Mouse (Mus musculus) ES-Bruce4 (cell line): ENCODE data around the gene Adcy1. TPM values are rescaled to one million over a fixed set of nuclear protein-coding genes. Genes with fewer than 3 reads are reported as not detected.

Experiments used
- H3K27ac ChIP-seq: 2 replicates; pipeline ENCODE4 v1.5.1; 2012; ENCODE audit warnings: low read length, inconsistent platforms; ENCODE audit not compliant: insufficient read depth
- H3K27me3 ChIP-seq: 2 replicates; pipeline ENCODE4 v1.6.1; 2012; ENCODE audit warnings: mild to moderate bottlenecking, low read length, inconsistent platforms; ENCODE audit not compliant: control insufficient read depth, poor library complexity, insufficient read depth, severe bottlenecking
- H3K36me3 ChIP-seq: 2 replicates; pipeline ENCODE4 v1.6.1; 2012; ENCODE audit warnings: inconsistent platforms, mild to moderate bottlenecking, low read length, moderate library complexity; ENCODE audit not compliant: control insufficient read depth, poor library complexity, insufficient read depth, severe bottlenecking
- H3K4me1 ChIP-seq: one replicate; pipeline ENCODE4 v1.8.1; 2011; ENCODE audit warnings: low read length; ENCODE audit not compliant: control insufficient read depth, insufficient read depth
- H3K4me3 ChIP-seq: 2 replicates; pipeline ENCODE4 v1.5.1; 2011; ENCODE audit warnings: low read depth, mild to moderate bottlenecking, low read length
- H3K9ac ChIP-seq: 2 replicates; pipeline ENCODE4 v1.6.1; 2012; ENCODE audit warnings: low read depth, mild to moderate bottlenecking, inconsistent platforms; ENCODE audit not compliant: poor library complexity, severe bottlenecking
- H3K9me3 ChIP-seq: replicated peaks from 2 replicates; pipeline ENCODE4 v1.6.1; 2012; ENCODE audit warnings: mild to moderate bottlenecking, low read length, inconsistent platforms; ENCODE audit not compliant: control insufficient read depth, poor library complexity, insufficient read depth, severe bottlenecking
- CTCF ChIP-seq: IDR thresholded peaks from one replicate; pipeline ENCODE4 v1.8.1; 2011; ENCODE audit warnings: low read depth, low read length
- EP300 ChIP-seq: IDR thresholded peaks from 2 replicates; pipeline ENCODE4 v1.6.1; 2011; ENCODE audit warnings: low read depth, low read length; ENCODE audit not compliant: insufficient read depth
- POLR2A ChIP-seq: IDR thresholded peaks from one replicate; pipeline ENCODE4 v1.8.1; 2011; ENCODE audit warnings: low read length; ENCODE audit not compliant: insufficient read depth
- polyA plus RNA-seq: library from polyadenylated mRNA; stranded (reverse); fragments of >200 nt; gene quantifications from 2 replicates; pipeline ENCODE4 v1.2.4, GENCODE M21; 2011; ENCODE audit warnings: low read depth; ENCODE audit not compliant: missing spikeins, insufficient read depth, insufficient read length

Gene Adcy1
- polyA plus RNA-seq, 1 experiment, result 5.7 TPM

DNA sequence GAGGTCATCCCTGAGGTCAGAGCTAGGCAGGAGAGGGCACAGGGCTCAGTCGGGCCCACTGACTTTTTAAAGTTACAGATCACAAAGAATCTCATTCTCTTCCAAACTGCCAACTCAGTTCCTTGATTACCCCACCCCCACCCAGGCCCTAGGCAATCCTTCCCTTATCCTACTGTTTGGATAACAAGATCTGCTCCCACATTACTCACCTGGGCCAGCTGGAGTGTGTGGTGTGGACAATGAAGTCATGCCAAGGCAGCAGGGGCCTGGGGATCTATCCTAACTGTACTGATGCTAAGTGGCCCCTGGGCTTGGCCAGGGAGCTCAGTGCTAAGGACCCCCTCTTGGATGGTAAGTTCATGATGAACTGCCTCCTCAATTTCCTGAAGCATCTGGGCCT, 121.1 kb downstream of the Adcy1 start:
- Histone ChIP-seq H3K4me3 (no peak overlapping the region), H3K9me3 (0 out of 2 replicates have a peak, but pooled peaks cover 3% of the 10 kb centered on the region), H3K9ac (no peak overlapping the region), H3K27me3 (no peaks in the 10 kb centered on the region), H3K4me1 (no peaks in the 10 kb centered on the region), H3K36me3 (no peaks in the 10 kb centered on the region), H3K27ac (no peak overlapping the region)
- no peak for TF ChIP-seq EP300
- no peak for TF ChIP-seq POLR2A
- no peak for TF ChIP-seq CTCF

GRCm38 (mm10) chr11:7187472-7187871, 124.2 kb downstream of the Adcy1 start:
- no peak overlapping the region for H3K27ac ChIP-seq
- H3K4me3 ChIP-seq, result no peak overlapping the region
- H3K36me3 ChIP-seq, result no peaks in the 10 kb centered on the region
- no peaks in the 10 kb centered on the region for H3K27me3 ChIP-seq
- H3K9ac ChIP-seq, result no peak overlapping the region
- no peaks in the 10 kb centered on the region for H3K9me3 ChIP-seq
- no peak for TF ChIP-seq POLR2A
- no peak for TF ChIP-seq CTCF
- TF ChIP-seq EP300, result no peak
- no peaks in the 10 kb centered on the region for H3K4me1 ChIP-seq

DNA sequence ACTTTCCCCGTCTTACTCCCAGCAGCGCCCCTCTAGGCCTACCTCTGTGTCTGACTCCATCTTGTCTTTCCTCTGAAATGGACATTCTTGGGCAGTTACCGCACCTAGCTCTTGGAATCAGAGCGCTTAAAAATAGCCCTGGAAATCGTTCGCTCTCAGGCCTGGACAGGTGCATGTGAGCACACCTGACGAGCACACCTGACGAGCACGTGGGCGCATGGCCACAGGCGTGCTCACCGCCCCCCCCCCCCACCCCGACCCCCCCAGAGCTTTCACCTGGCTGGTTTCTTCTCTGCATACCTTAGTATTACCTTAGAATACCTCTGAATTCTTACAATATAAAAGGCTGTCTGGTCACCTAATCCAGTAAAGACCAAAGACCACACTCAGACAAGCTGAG, 125.2 kb downstream of the Adcy1 start, which contains the start of gene Gm11985:
Gm11985 (minus strand) TSS at position 101 of the 400 bp plus-strand sequence.
- Histone ChIP-seq H3K27ac (no peak within 1 kb of the TSS), H3K9me3 (no peaks in the 10 kb centered on the region), H3K4me1 (no peaks in the 10 kb centered on the region), H3K27me3 (no peaks in the 10 kb centered on the region), H3K36me3 (no peaks in the 10 kb centered on the region), H3K4me3 (no peak within 1 kb of the TSS), H3K9ac (no peak within 1 kb of the TSS)
- no peak for TF ChIP-seq CTCF
- no peak for TF ChIP-seq POLR2A
- no peak for TF ChIP-seq EP300

DNA sequence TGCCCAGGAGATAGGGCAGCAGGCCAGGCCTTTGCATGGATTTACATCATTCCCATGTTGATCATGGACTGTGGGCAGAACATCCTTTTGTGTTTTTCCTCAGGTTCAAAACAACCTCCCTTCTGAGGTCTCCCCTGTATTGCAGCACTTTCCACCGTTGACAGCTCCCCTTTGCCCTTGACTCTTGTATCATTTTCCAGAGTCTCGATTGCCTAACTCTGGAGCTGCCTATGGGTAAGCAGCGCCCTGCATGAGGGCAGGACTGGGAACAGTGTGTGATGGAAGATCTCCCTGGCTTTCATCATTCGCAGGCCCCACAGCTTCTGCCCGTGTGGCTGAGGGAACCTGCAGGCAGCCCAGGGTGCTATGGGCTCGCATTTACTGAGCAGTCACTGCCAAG, 129.4 kb downstream of the Adcy1 start:
- no peak overlapping the region for H3K27ac ChIP-seq
- no peaks in the 10 kb centered on the region for H3K4me1 ChIP-seq
- H3K4me3 ChIP-seq, result no peak overlapping the region
- H3K36me3 ChIP-seq, result no peaks in the 10 kb centered on the region
- H3K9me3 ChIP-seq, result no peaks in the 10 kb centered on the region
- H3K27me3 ChIP-seq, result no peaks in the 10 kb centered on the region
- no peak overlapping the region for H3K9ac ChIP-seq
- TF ChIP-seq EP300 (no peak), CTCF (no peak), POLR2A (no peak)

- H3K9ac ChIP-seq, result no peak overlapping the region
- H3K4me1 ChIP-seq, result no peaks in the 10 kb centered on the region
- H3K27me3 ChIP-seq, result no peaks in the 10 kb centered on the region
- H3K9me3 ChIP-seq, result no peaks in the 10 kb centered on the region
- TF ChIP-seq CTCF, result no peak
- no peak for TF ChIP-seq EP300
- no peak for TF ChIP-seq POLR2A
- no peaks in the 10 kb centered on the region for H3K36me3 ChIP-seq
- no peak overlapping the region for H3K4me3 ChIP-seq
- H3K27ac ChIP-seq, result no peak overlapping the region
Measured at GRCm38 (mm10) chr11:7193134-7193533, 129.8 kb downstream of the Adcy1 start.

GRCm38 (mm10) chr11:7194432-7195311, 131.4 kb downstream of the Adcy1 start:
- Histone ChIP-seq H3K4me1 (no peaks in the 10 kb centered on the region), H3K4me3 (no peak overlapping the region), H3K9me3 (no peaks in the 10 kb centered on the region), H3K27me3 (no peaks in the 10 kb centered on the region), H3K27ac (no peak overlapping the region), H3K36me3 (no peaks in the 10 kb centered on the region), H3K9ac (no peak overlapping the region)
- TF ChIP-seq EP300, result no peak
- peak; percentile 48 for TF ChIP-seq CTCF
